Mouse (Mus musculus): ENCODE measurements around the gene Eif3i. TPM values are rescaled to one million over a fixed set of nuclear protein-coding genes. Genes with fewer than 3 reads are reported as not detected.

Gene Eif3i
- polyA plus RNA-seq (2014; fragmentation: Illumina TruSeq; extraction: RNeasy Lipid Tissue Mini Kit (QIAGEN cat#74804); ENCODE audit: low read depth, low replicate concordance): 24.8 TPM

GRCm38 (mm10) chr4:129600233-129601158 lies at the start of gene Eif3i, which contains the start of gene Tmem234:
Eif3i (minus strand) TSS chr4:129600648.
Tmem234 (plus strand) TSS chr4:129600668.

GRCm38 (mm10) chr4:129640638-129641467 lies 40.4 kb upstream of the Eif3i start, which contains the start of gene Txlna:
Txlna (minus strand) TSS chr4:129641065.

GRCm38 (mm10) chr4:129623681-129624091 lies 23.2 kb upstream of the Eif3i start, which contains the start of gene Ccdc28b:
Ccdc28b (minus strand) TSS chr4:129623947.

GRCm38 (mm10) chr4:129618786-129619691 lies 18.6 kb upstream of the Eif3i start, which contains the start of gene Iqcc:
Iqcc (minus strand) TSS chr4:129619099.

GRCm38 (mm10) chr4:129614093-129614492 lies 13.6 kb upstream of the Eif3i start, which contains the start of gene Dcdc2b:
Dcdc2b (minus strand) TSS chr4:129614257.

GRCm38 (mm10) chr4:129578466-129578865 lies 22.0 kb downstream of the Eif3i start, which contains the start of gene Fam167b:
Fam167b (minus strand) TSS chr4:129578549.

GRCm38 (mm10) chr4:129573430-129573829 lies 27.0 kb downstream of the Eif3i start, which contains the start of gene Lck:
Lck (minus strand) TSS chr4:129573641.

GRCm38 (mm10) chr4:129542592-129543141 lies 57.8 kb downstream of the Eif3i start, which contains the start of gene Hdac1:
Hdac1 (minus strand) TSS chr4:129542713.

Other genes starting within 250 kb of the Eif3i start
- 1.8 TPM for gene Zbtb8a, start 222.5 kb downstream of the Eif3i start, polyA plus RNA-seq (2014; fragmentation: Illumina TruSeq; extraction: RNeasy Lipid Tissue Mini Kit (QIAGEN cat#74804); ENCODE audit: low read depth, low replicate concordance)
- 1.4 TPM for gene Zbtb8b, start 159.8 kb downstream of the Eif3i start, polyA plus RNA-seq (2014; fragmentation: Illumina TruSeq; extraction: RNeasy Lipid Tissue Mini Kit (QIAGEN cat#74804); ENCODE audit: low read depth, low replicate concordance)
- 11.0 TPM for gene Bsdc1, start 139.1 kb downstream of the Eif3i start, polyA plus RNA-seq (2014; fragmentation: Illumina TruSeq; extraction: RNeasy Lipid Tissue Mini Kit (QIAGEN cat#74804); ENCODE audit: low read depth, low replicate concordance)
- gene Tssk3, start 109.6 kb downstream of the Eif3i start, polyA plus RNA-seq (2014; fragmentation: Illumina TruSeq; extraction: RNeasy Lipid Tissue Mini Kit (QIAGEN cat#74804); ENCODE audit: low read depth, low replicate concordance): not detected
- gene Fam229a, start 109.5 kb downstream of the Eif3i start, polyA plus RNA-seq (2014; fragmentation: Illumina TruSeq; extraction: RNeasy Lipid Tissue Mini Kit (QIAGEN cat#74804); ENCODE audit: low read depth, low replicate concordance): not detected
- gene Marcksl1, start 87.1 kb downstream of the Eif3i start, polyA plus RNA-seq (2014; fragmentation: Illumina TruSeq; extraction: RNeasy Lipid Tissue Mini Kit (QIAGEN cat#74804); ENCODE audit: low read depth, low replicate concordance): 11.3 TPM
- 40.4 TPM for gene Hdac1, start 57.9 kb downstream of the Eif3i start, polyA plus RNA-seq (2014; fragmentation: Illumina TruSeq; extraction: RNeasy Lipid Tissue Mini Kit (QIAGEN cat#74804); ENCODE audit: low read depth, low replicate concordance)
- gene Lck, start 27.0 kb downstream of the Eif3i start, polyA plus RNA-seq (2014; fragmentation: Illumina TruSeq; extraction: RNeasy Lipid Tissue Mini Kit (QIAGEN cat#74804); ENCODE audit: low read depth, low replicate concordance): 0.36 TPM
- gene Fam167b, start 22.1 kb downstream of the Eif3i start, polyA plus RNA-seq (2014; fragmentation: Illumina TruSeq; extraction: RNeasy Lipid Tissue Mini Kit (QIAGEN cat#74804); ENCODE audit: low read depth, low replicate concordance): 1.3 TPM
- 35.3 TPM for gene Tmem234, start within 50 bp of the Eif3i start, polyA plus RNA-seq (2014; fragmentation: Illumina TruSeq; extraction: RNeasy Lipid Tissue Mini Kit (QIAGEN cat#74804); ENCODE audit: low read depth, low replicate concordance)
- not detected for gene Dcdc2b, start 13.6 kb upstream of the Eif3i start, polyA plus RNA-seq (2014; fragmentation: Illumina TruSeq; extraction: RNeasy Lipid Tissue Mini Kit (QIAGEN cat#74804); ENCODE audit: low read depth, low replicate concordance)
- gene Iqcc, start 18.5 kb upstream of the Eif3i start, polyA plus RNA-seq (2014; fragmentation: Illumina TruSeq; extraction: RNeasy Lipid Tissue Mini Kit (QIAGEN cat#74804); ENCODE audit: low read depth, low replicate concordance): 10.3 TPM
- gene Ccdc28b, start 23.3 kb upstream of the Eif3i start, polyA plus RNA-seq (2014; fragmentation: Illumina TruSeq; extraction: RNeasy Lipid Tissue Mini Kit (QIAGEN cat#74804); ENCODE audit: low read depth, low replicate concordance): 2.4 TPM
- 7.5 TPM for gene Txlna, start 40.4 kb upstream of the Eif3i start, polyA plus RNA-seq (2014; fragmentation: Illumina TruSeq; extraction: RNeasy Lipid Tissue Mini Kit (QIAGEN cat#74804); ENCODE audit: low read depth, low replicate concordance)
- 60.6 TPM for gene Kpna6, start 72.1 kb upstream of the Eif3i start, polyA plus RNA-seq (2014; fragmentation: Illumina TruSeq; extraction: RNeasy Lipid Tissue Mini Kit (QIAGEN cat#74804); ENCODE audit: low read depth, low replicate concordance)
- gene Tmem39b, start 96.2 kb upstream of the Eif3i start, polyA plus RNA-seq (2014; fragmentation: Illumina TruSeq; extraction: RNeasy Lipid Tissue Mini Kit (QIAGEN cat#74804); ENCODE audit: low read depth, low replicate concordance): 0.40 TPM
- 107 TPM for gene Khdrbs1, start 141.7 kb upstream of the Eif3i start, polyA plus RNA-seq (2014; fragmentation: Illumina TruSeq; extraction: RNeasy Lipid Tissue Mini Kit (QIAGEN cat#74804); ENCODE audit: low read depth, low replicate concordance)
- gene Ptp4a2, start 210.6 kb upstream of the Eif3i start, polyA plus RNA-seq (2014; fragmentation: Illumina TruSeq; extraction: RNeasy Lipid Tissue Mini Kit (QIAGEN cat#74804); ENCODE audit: low read depth, low replicate concordance): 590 TPM